Mouse (Mus musculus) kidney, adult 11 months (tissue): ENCODE measurements around the gene Rpp25l.
A peak's percentile ranks its signal among the peaks of the same experiment; 100 is the strongest.

ENCODE experiments used
- DNase-seq: peaks from one replicate; pipeline ENCODE4 v3.0.0; 2022

Gene Rpp25l

DNA sequence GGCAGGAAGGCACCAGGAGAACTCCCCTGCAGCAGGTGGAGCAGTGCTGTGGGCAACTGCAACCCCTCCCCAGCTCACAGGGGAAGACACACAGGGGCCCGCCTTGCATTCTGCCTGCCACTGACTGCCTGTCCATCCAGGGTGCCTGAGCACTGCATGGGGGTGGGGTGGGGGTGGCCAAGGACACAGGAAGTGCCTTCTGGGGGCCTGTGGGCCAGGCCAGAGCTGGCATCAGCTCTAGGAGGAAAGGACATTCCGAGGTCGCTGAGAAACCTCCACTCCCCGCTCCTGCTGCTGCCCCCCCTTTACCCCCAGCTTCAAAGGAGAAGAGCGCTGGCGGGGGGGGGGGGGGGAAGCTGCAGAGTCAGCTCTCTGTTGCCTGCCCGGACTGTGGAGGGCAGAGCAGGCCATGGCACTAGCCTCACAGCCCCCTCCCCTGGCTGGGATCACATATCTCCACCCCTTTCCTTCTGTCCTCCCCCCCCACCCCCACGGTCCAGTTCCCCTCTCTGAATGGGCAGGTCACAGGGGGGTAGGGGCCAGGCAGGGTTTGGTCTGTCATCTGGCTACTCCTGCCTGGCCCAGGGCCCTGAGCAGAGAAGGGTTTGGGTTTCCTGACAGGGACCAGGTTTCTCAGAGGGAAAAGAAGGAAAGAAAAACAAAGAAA lies 48.2 kb downstream of the Rpp25l start:
- peak; percentile 18 for DNase-seq

DNA sequence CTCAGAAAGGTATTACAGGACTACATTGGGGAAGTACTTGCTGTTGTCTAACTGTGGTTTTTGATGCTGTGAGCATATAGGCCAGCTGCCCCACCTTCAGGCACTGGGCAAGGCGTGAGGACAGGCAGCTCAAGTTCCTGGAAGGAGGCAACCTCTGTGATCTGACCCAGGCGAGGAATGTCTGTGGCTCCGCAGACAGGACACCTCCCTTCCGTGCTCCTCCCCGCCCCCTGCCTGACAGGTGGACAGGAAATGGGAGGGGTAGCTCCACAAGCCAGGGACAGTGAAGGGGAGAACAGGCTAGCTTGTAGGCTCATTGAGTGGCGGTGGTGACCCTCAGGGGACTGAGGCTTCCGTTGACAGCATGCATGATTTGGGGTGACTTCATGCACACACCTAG lies 48.8 kb downstream of the Rpp25l start:
- no peak for DNase-seq

DNA sequence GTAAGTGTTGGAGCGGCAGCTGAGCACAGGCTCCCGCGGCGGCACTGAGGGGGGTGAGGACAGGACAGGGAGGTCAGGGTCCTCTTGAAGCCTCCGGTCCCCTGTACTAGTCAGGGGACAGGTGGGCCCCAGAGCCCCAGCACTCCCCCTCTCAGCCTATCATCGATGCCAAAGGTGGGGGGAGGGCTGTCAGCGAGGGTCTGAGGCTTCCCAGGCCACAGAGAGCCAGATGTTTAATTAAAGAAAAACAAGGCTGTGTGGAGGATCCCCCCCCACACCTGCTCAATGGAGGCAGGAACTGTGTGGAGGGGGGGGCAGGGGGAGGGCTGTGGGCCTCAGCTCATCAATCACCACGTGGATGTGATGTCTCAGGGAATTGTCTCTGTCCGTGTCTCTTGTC lies 49.7 kb downstream of the Rpp25l start:
- DNase-seq, result no peak

DNA sequence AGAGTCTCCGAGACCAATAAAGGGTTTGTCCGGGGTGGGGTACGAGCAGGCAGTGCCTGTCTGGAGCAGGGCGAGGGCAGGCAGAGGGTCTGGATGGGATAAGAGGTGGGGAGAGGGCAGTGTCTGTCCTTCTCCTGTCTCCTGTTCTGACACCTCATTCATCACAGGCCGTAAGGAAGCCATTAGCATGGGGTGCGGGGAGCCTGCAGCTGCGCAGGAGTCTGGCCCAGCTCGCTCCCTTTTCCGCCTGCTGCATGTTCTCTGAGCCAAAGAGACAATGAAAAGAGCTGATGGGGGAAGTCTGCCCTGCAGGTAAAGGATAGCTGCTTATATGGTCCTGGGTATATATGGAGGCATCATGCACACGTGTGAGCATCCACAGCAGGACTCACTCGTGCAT lies 50.6 kb downstream of the Rpp25l start:
- no peak for DNase-seq
